Mouse (Mus musculus) lung, embryonic 14.5 days (tissue): ENCODE results near the gene Ubxn10. TPM values are rescaled to one million over a fixed set of nuclear protein-coding genes. Genes with fewer than 3 reads are reported as not detected.
A peak's percentile ranks its signal among the peaks of the same experiment; 100 is the strongest.

ENCODE experiments used
- ATAC-seq: fragments of 200-750 bp; cut with Nextera tagmentation; 2 replicates; pipeline ENCODE4 v1.8.0; 2017; ENCODE audit warnings: mild to moderate bottlenecking, moderate TSS enrichment, moderate library complexity; ENCODE audit not compliant: insufficient read depth
- DNase-seq: peaks from one replicate; pipeline ENCODE4 v3.0.0-alpha.2; 2015
- H3K27ac ChIP-seq: fragments of 300-500 bp; sonication (generic); 2 replicates; pipeline ENCODE4 v1.5.1; 2014; ENCODE audit warnings: low read depth, mild to moderate bottlenecking, moderate library complexity
- H3K27me3 ChIP-seq: fragments of 300-500 bp; sonication (generic); 2 replicates; pipeline ENCODE4 v1.6.1; 2014; ENCODE audit warnings: low read length, control low read depth; ENCODE audit not compliant: insufficient read depth
- H3K36me3 ChIP-seq: fragments of 300-500 bp; sonication (generic); 2 replicates; pipeline ENCODE4 v1.6.1; 2014; ENCODE audit warnings: control low read depth; ENCODE audit not compliant: insufficient read depth
- H3K4me1 ChIP-seq: fragments of 300-500 bp; sonication (generic); 2 replicates; pipeline ENCODE4 v1.6.1; 2014; ENCODE audit warnings: antibody characterized with exemption, control low read depth; ENCODE audit not compliant: insufficient read depth
- H3K4me2 ChIP-seq: fragments of 300-500 bp; sonication (generic); 2 replicates; pipeline ENCODE4 v1.6.1; 2014; ENCODE audit warnings: mild to moderate bottlenecking
- H3K4me3 ChIP-seq: fragments of 300-500 bp; sonication (generic); 2 replicates; pipeline ENCODE4 v1.5.1; 2014; ENCODE audit warnings: low read depth, low read length
- H3K9ac ChIP-seq: fragments of 300-500 bp; sonication (generic); 2 replicates; pipeline ENCODE4 v1.6.1; 2014
- H3K9me3 ChIP-seq: fragments of 300-500 bp; sonication (generic); 2 replicates; pipeline ENCODE4 v1.6.1; 2016; ENCODE audit warnings: low read depth, low read length, control low read depth
- CTCF ChIP-seq: IDR thresholded peaks from 2 replicates; pipeline ENCODE4 v1.5.1; 2016; ENCODE audit warnings: antibody characterized with exemption, low read depth
- WGBS: fragments of 180-500 bp; shearing (Covaris S2); extraction: QIAGEN DNeasy Blood & Tissue Kit; methylation state at CpG from one replicate; pipeline ENCODE4 v1.1.7; 2014; 5-methylcytosine and 5-hydroxymethylcytosine counted together
- polyA plus RNA-seq: library from polyadenylated mRNA; unstranded; fragments of >200 nt; fragmentation: Nextera tagmentation; extraction: Ambion mirVana; gene quantifications from 2 replicates; pipeline ENCODE4 v1.2.1, GENCODE M21; 2014

Gene Ubxn10
- polyA plus RNA-seq, 1 experiment from 2014 or later, result 1.5 TPM

DNA sequence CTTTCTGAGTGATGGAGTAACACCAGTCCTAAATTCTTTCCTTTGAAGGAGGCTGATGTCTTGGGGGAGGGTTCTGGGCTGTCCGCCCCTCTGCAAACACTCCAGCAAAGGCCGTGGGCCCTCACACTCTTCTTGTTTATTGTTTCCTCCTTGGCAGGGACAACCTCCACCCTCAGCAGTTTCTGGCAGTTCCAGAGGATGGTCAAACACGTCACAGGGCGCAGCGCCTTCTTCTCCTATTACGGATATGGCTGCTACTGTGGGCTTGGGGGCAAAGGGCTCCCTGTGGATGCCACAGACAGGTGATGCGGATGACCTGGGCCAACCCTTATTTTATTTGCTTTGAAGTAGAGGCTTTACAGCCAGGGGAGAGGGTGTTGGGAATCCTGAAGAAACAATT, 2.9 kb downstream of the Ubxn10 start:
- Histone ChIP-seq H3K9me3 (no peaks in the 10 kb centered on the region), H3K4me1 (peaks cover 6% of the 10 kb centered on the region; the same call in 1 of the 2 replicates), H3K36me3 (no peaks in the 10 kb centered on the region), H3K27ac (no peak overlapping the region), H3K4me2 (no peak overlapping the region), H3K4me3 (no peak overlapping the region), H3K9ac (no peak overlapping the region), H3K27me3 (no peaks in the 10 kb centered on the region)
- TF ChIP-seq CTCF, result no peak
- ATAC-seq, result no peak
- 46% methylated on average over 7 of the region's 7 CpGs for WGBS
- DNase-seq, result peak; percentile 17

DNA sequence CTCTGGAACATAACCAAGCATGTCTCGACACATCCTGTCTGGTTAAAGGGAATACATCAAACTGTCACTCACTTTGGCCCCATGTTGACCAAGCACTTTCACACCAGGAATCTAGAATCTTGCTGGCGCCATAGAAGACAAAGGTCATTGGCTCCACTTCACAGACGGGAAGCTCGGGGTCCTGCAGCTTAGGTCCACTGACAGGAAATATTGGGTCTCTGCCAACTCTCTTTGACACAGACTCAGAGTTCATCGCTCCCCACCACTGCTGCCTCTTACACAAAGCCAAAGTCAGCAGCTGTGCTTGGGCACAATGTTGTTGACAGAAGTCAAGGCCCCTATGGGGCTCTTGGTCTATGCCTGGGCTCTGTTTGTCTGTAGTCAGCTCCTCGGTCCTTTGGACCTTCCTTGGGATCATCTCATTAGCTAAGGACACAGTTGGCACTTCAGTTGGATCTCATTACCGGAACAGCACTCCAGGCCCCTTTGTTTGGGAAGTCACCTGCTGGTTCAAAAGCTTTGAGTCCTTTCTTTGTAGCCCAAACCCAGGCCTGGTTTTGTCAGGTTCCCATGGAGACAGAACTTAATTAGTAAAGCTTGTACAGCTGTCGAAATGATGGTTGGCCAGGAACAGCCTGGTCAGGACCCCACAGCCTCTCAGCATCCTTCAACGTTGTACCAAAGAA, 7.8 kb downstream of the Ubxn10 start:
- H3K4me3 ChIP-seq, result no peak overlapping the region
- H3K36me3 ChIP-seq, result no peaks in the 10 kb centered on the region
- peaks cover 18% of the 10 kb centered on the region for H3K4me1 ChIP-seq
- H3K27me3 ChIP-seq, result no peaks in the 10 kb centered on the region
- ATAC-seq (peak; percentile 80), DNase-seq (peak; percentile 93)
- TF ChIP-seq CTCF, result no peak
- no peak overlapping the region for H3K4me2 ChIP-seq
- WGBS, result 26% methylated on average over 9 of the region's 9 CpGs
- no peaks in the 10 kb centered on the region for H3K9me3 ChIP-seq
- no peak overlapping the region for H3K9ac ChIP-seq
- H3K27ac ChIP-seq, result no peak overlapping the region

DNA sequence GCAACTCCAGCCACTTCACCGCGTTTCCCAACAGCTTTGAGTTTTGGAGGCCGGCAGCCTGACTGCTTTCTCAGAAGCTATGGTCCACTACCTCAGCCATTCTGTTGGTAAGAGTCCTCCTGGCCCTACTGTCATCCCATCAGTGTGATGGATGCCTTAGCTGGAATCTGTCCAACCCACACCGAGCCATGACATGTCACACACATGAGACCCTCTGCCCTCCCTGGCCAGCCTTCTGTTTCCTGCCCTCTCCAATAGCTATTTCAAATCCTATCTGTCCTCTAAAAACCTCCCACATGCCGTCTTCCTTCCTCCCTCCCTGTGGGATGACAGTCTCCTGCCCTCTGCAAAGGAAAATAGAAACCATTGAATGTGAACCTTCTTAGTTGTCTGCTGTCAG, 11.2 kb downstream of the Ubxn10 start:
- Histone ChIP-seq H3K27ac (peak overlapping the region; percentile 9; the same call in 1 of the 2 replicates), H3K36me3 (no peaks in the 10 kb centered on the region), H3K27me3 (no peaks in the 10 kb centered on the region), H3K4me3 (no peak overlapping the region), H3K4me2 (no peak overlapping the region), H3K4me1 (peaks cover 18% of the 10 kb centered on the region), H3K9me3 (no peaks in the 10 kb centered on the region), H3K9ac (no peak overlapping the region)
- 60% methylated on average over 5 of the region's 5 CpGs for WGBS
- DNase-seq (peak; percentile 51), ATAC-seq (no peak)
- no peak for TF ChIP-seq CTCF

DNA sequence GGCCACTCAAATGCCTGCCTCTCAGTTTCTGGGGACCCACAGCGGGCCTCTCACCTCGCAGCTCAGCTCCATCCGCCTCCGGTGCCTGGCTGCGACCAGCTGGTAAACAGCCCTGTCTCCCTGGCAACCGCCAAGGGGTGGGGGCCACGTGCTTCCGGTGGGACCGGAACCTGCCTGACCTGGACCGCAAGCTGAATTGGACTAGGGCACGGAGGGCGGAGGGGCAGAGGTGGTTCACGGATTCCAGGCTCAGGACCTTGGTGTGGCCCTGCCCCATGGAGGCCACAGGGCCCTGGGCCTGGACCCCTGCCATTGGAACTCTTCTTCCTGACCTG, 11.9 kb downstream of the Ubxn10 start:
- 3% methylated on average over 13 of the region's 13 CpGs for WGBS
- peak overlapping the region; percentile 28; the same call in 1 of the 2 replicates for H3K9ac ChIP-seq

DNA sequence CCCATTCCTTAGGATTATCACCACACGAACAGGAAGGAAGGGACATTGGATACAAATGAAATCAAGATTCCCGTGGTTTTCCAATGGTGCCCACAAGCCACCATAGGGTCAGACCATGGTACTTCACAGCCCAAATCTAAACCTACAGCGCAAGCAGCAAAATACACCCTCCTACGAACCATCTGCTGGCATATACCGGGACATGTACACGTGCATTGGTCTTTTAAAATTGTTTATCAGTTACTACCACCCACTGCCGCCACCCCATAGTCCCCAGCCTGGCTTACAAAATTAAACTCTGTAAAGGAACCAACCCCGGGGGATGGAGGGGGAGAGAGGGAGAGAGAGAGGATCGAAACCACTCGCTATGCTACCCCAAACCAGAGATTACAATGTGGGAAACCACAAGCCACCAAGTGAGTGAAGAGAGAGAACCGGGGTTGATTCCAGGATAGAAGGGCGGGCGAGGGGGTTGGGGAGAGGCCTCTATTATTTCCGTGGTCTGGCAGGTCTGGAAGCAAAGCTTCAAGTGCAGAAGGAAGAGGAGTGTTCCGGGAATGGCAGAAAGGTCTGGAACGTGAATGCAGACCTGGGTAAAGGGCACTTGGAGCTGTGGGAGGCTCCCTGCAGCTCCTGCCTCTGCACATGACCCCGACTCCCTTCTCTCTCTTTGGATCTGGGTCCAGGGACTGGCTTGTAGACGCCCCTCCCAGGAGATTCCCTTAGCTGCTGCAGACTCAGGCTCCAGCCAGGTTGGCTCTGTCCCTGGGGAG, 12.4 kb downstream of the Ubxn10 start, which contains the start of gene Pla2g2c:
TSS of gene Pla2g2c (plus strand) at position 439 of the 773 bp plus-strand sequence.
- Histone ChIP-seq H3K9me3 (no peaks in the 10 kb centered on the region), H3K4me1 (peaks cover 16% of the 10 kb centered on the region), H3K27ac (peak within 1 kb of the TSS; percentile 38; the same call in 1 of the 2 replicates), H3K4me3 (peak within 1 kb of the TSS; percentile 15), H3K4me2 (peak within 1 kb of the TSS; percentile 56), H3K36me3 (no peaks in the 10 kb centered on the region), H3K9ac (peak within 1 kb of the TSS; percentile 28; the same call in 1 of the 2 replicates), H3K27me3 (no peaks in the 10 kb centered on the region)
- no peak for ATAC-seq
- no peak for TF ChIP-seq CTCF
- 33% methylated on average over 18 of the region's 18 CpGs for WGBS
- no peak for DNase-seq

More for the DNA sequence above, 11.9 kb downstream of the Ubxn10 start:
- Histone ChIP-seq H3K9me3 (no peaks in the 10 kb centered on the region), H3K27me3 (no peaks in the 10 kb centered on the region), H3K4me3 (peak overlapping the region; percentile 15), H3K27ac (peak overlapping the region; percentile 18; the same call in 1 of the 2 replicates), H3K36me3 (no peaks in the 10 kb centered on the region), H3K4me1 (peaks cover 18% of the 10 kb centered on the region), H3K4me2 (peak overlapping the region; percentile 56)
- DNase-seq (peak; percentile 78), ATAC-seq (peak; percentile 42)
- no peak for TF ChIP-seq CTCF

DNA sequence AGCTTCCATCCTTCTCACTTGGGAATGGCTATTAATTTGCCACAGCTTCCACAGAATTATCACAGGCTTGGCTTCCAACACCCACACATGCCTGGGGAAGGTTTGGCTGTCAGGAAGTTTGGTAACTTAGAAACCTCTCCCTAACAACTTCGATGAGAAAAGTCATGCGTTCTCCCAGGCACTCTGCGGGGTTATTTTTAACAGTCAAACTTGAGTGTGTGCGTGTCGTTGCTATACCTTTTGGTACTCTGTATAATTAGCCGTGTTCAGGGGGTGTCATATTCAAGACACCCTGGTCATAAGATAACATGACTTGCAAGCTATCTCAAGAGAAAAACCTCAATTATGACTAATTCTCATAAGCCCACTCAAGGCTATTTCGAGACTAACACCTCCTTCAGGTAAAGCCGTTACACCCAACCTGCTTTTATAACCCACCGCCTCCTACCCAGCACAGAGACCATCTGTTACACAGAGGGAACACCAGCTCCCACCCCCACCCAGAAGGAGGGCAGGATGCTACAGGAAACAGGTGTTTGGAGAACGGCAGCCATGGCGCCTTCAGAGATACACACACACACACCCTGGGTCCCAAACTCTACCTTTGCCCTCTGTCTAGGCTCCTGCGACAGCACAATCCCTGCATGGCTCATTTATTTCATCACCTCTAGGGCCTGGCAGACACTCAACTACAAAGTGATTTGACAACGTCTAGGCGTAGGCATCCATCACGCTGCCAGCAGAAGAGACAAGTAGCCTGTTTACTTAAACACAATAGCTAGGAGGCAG, 13.3 kb downstream of the Ubxn10 start:
- Histone ChIP-seq H3K9me3 (no peaks in the 10 kb centered on the region), H3K9ac (no peak overlapping the region), H3K36me3 (no peaks in the 10 kb centered on the region), H3K27me3 (no peaks in the 10 kb centered on the region), H3K4me3 (no peak overlapping the region), H3K4me1 (peaks cover 12% of the 10 kb centered on the region), H3K27ac (no peak overlapping the region), H3K4me2 (peak overlapping the region; percentile 4; the same call in 1 of the 2 replicates)
- 37% methylated on average over 15 of the region's 15 CpGs for WGBS
- DNase-seq (peak; percentile 42), ATAC-seq (peak; percentile 45; the same call in 1 of the 2 replicates)
- TF ChIP-seq CTCF, result no peak
